Mouse (Mus musculus) lung, postnatal 0 days (tissue): ENCODE results near the gene Tnfsf10.

Source experiments
- CTCF ChIP-seq: IDR thresholded peaks from 2 replicates; pipeline ENCODE4 v1.5.1; 2016; ENCODE audit warnings: antibody characterized with exemption, mild to moderate bottlenecking
- EP300 ChIP-seq: IDR thresholded peaks from 2 replicates; pipeline ENCODE4 v1.6.1; 2016; ENCODE audit warnings: antibody characterized with exemption, mild to moderate bottlenecking, control low read depth

DNA sequence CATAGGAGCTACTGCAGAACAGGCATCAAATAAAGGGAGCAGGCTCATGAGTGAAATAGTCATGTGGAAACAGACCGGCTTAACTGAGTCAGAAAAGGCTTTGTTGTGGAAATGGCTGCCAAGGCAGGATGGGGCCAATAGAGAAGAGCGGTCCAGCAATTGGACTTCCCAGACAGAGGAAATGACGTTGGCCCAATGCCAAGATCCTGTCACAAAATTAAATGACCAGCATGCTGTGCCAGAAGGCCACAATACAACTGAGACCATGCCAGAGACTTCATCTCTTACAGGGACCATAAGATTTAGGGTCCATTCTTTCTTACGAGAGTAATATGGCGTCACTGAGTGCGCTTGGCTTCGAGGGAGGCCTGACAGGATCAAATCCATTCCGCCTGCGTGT, 34.3 kb downstream of the Tnfsf10 start:
- TF ChIP-seq CTCF = no peak
- TF ChIP-seq EP300 = peak; percentile 70
